Mouse (Mus musculus) heart, postnatal 14 days (tissue): ENCODE results near the gene Gm4869. TPM values are rescaled to one million over a fixed set of nuclear protein-coding genes. Genes with fewer than 3 reads are reported as not detected.
"Not testable (repeated sequence)": the region's sequence is repeated elsewhere in the genome, so short reads cannot be mapped to it uniquely, and the experiment has no call there.

ENCODE experiments used
- DNase-seq, 2 experiments: peaks; one replicate each; pipeline ENCODE4 v3.0.0; 2021 to 2022
- intact Hi-C: fragments of 180-260 bp; cut with DNase I; formaldehyde crosslinking; loops from one replicate; pipeline ENCODE4 v1.15.1; 2025
- total RNA-seq, 2 experiments: library from RNA; stranded (reverse); gene quantifications; 2 replicates each; pipeline ENCODE4 v1.2.3; 2021

Gene Gm4869
- total RNA-seq, 2 experiments from 2014 or later: not detected

GRCm38 (mm10) chr5:140461476-140461875 is 16.0 kb downstream of the Gm4869 start:
- intact Hi-C loops: no loop called here
- DNase-seq: no peak

GRCm38 (mm10) chr5:140463151-140463550 is 17.7 kb downstream of the Gm4869 start:
- intact Hi-C loops, DNase-seq: not testable (repeated sequence)

GRCm38 (mm10) chr5:140464943-140465342 is 19.5 kb downstream of the Gm4869 start:
- intact Hi-C loops: no loop called here
- DNase-seq: no peak

GRCm38 (mm10) chr5:140472336-140472735 is 26.9 kb downstream of the Gm4869 start:
- DNase-seq: peak in 1 of 2 experiments; percentile 8
- intact Hi-C loops: no loop called here

- DNase-seq: no peak
- intact Hi-C loops: no loop called here
Observed at GRCm38 (mm10) chr5:140481458-140481857, 36.0 kb downstream of the Gm4869 start.

GRCm38 (mm10) chr5:140491142-140491541 is 45.7 kb downstream of the Gm4869 start:
- intact Hi-C loops: no loop called here
- no peak for DNase-seq

GRCm38 (mm10) chr5:140492684-140493233 is 47.3 kb downstream of the Gm4869 start:
- no peak for DNase-seq
- intact Hi-C loops: no loop called here

- intact Hi-C loops: no loop called here
Observed at GRCm38 (mm10) chr5:140498176-140498575, 52.7 kb downstream of the Gm4869 start.

GRCm38 (mm10) chr5:140500736-140501135 is 55.3 kb downstream of the Gm4869 start:
- intact Hi-C loops: no loop called here
- DNase-seq: no peak

More at GRCm38 (mm10) chr5:140498176-140498575, 52.7 kb downstream of the Gm4869 start:
- DNase-seq: no peak

- intact Hi-C loops: no loop called here
- no peak for DNase-seq
Observed at GRCm38 (mm10) chr5:140501982-140502836, 56.8 kb downstream of the Gm4869 start.

- intact Hi-C loops: not testable (repeated sequence)
- peak; percentile 48 to 65 for DNase-seq
Observed at GRCm38 (mm10) chr5:140502925-140503324, 57.5 kb downstream of the Gm4869 start.

GRCm38 (mm10) chr5:140505208-140505780 is 59.8 kb downstream of the Gm4869 start, which contains the start of gene Chst12:
Chst12 (plus strand) TSS chr5:140505550.
- peak; percentile 99 for DNase-seq
- intact Hi-C loops: loop anchor here (5.0 kb wide), 1 partner anchor 88 kb away; the partner anchor contains the start of gene Eif3b

- intact Hi-C loops: loop anchor here (5.0 kb wide), 1 partner anchor 89 kb away; the partner anchor contains the start of gene Eif3b
- DNase-seq: peak in 1 of 2 experiments; percentile 17
Observed at GRCm38 (mm10) chr5:140506096-140506794, 60.8 kb downstream of the Gm4869 start.

GRCm38 (mm10) chr5:140507466-140508208 is 62.2 kb downstream of the Gm4869 start:
- intact Hi-C loops: loop anchor here (5.0 kb wide), 1 partner anchor 90 kb away; the partner anchor contains the start of gene Eif3b
- DNase-seq: no peak

GRCm38 (mm10) chr5:140508686-140509085 is 63.2 kb downstream of the Gm4869 start:
- DNase-seq: peak; percentile 31 to 42
- intact Hi-C loops: loop anchor here (5.0 kb wide), 1 partner anchor 91 kb away; the partner anchor contains the start of gene Eif3b

- intact Hi-C loops: loop anchor here (5.0 kb wide), 1 partner anchor 92 kb away; the partner anchor contains the start of gene Eif3b
- no peak for DNase-seq
Observed at GRCm38 (mm10) chr5:140509204-140509603, 63.8 kb downstream of the Gm4869 start.

GRCm38 (mm10) chr5:140510012-140511000 is 64.9 kb downstream of the Gm4869 start:
- intact Hi-C loops: no loop called here
- no peak for DNase-seq

GRCm38 (mm10) chr5:140513921-140514320 is 68.5 kb downstream of the Gm4869 start:
- no peak for DNase-seq
- intact Hi-C loops: no loop called here
